Mouse (Mus musculus): ENCODE measurements around the gene Eomes. TPM values are rescaled to one million over a fixed set of nuclear protein-coding genes. Genes with fewer than 3 reads are reported as not detected.
A peak's percentile ranks its signal among the peaks of the same experiment; 100 is the strongest.

The Eomes gene
- polyA plus RNA-seq, 1 experiment from 2014 or later = 0.09 TPM

DNA sequence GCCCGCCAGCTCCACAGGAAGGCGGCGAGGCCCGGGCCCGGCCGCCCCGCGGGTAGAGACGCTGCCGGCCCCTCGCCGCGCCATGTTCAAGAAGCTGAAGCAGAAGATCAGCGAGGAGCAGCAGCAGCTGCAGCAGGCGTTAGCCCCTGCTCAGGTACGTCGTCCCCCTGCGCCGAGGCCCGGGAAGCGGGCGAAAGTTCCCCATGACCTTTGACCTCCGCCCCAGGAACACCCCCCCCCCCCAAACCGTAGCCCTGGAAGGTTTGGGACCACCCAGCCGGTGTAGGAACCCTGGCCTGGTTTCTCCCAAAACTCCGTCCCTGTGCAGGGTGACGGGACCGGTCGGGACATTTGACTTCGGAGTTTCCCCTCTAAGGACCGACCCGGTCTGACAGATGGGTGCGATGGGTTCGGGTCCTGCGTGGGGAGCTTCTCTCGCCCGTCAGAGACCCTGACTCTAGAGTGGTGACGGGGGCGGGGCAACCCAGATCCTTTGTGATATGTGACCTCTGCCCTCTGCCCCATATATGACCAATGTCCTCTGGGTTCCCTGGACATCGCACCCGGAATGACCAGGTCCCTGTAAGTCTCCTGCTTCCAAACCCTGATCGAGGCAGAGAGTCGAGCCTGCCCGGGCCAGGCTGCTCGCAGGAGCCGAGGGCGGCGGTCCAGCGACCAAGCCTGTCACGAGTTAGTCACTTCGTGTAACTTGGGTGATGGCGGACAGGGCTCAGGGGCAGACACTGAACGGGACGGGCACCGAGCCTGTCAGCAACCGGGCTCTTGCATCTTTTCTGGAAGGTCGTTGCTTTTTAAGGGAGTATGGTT is 28.6 kb downstream of the Eomes start:
- WGBS = under 1% methylated on average over 57 of the region's 57 CpGs
- ATAC-seq (replicated peaks; ENCODE audit: extremely low read depth, insufficient read depth, low FRiP score) = peak; percentile 44

DNA sequence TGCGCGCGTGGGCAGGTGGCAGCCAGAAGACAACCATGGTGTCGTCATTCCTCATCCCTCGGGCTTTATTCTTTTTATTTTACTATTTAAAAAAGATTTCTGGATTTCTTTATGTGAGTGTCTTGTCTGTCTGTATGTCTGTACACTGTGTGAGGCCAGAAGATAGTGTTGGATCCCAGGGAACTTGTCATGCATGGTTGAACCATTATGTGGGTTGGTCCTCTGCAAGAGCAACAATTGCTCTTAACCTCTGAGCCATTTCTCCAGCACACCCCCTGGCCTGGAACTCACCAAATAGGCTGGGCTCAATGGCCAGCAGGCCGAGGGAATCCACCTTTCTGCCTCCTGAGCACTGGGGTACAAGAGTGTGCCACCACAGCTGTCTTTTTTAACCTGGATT is 29.5 kb downstream of the Eomes start:
- H3K36me3 ChIP-seq (ENCODE audit: control insufficient read depth, insufficient read depth) = no peaks in the 10 kb centered on the region
- H3K9me3 ChIP-seq (replicated peaks; ENCODE audit: control insufficient read depth, low read length) = no peaks in the 10 kb centered on the region
- H3K4me2 ChIP-seq (ENCODE audit: low read depth, low read length) = peak overlapping the region; percentile 84
- no peaks in the 10 kb centered on the region for H3K27me3 ChIP-seq (ENCODE audit: control insufficient read depth, insufficient read depth, low read length)
- no peak for ATAC-seq (replicated peaks; ENCODE audit: extremely low read depth, insufficient read depth, low FRiP score)
- 74% methylated on average over 6 of the region's 6 CpGs for WGBS
- peaks cover 36% of the 10 kb centered on the region for H3K4me1 ChIP-seq (ENCODE audit: control insufficient read depth, insufficient read depth, low read length)
- H3K27ac ChIP-seq (ENCODE audit: low read length) = no peak overlapping the region
- no peak overlapping the region for H3K9ac ChIP-seq (ENCODE audit: low read length)
- H3K4me3 ChIP-seq (ENCODE audit: low read length) = peak overlapping the region; percentile 81

More for the DNA sequence above, 28.6 kb downstream of the Eomes start:
- H3K4me2 ChIP-seq (ENCODE audit: low read depth, low read length) = peak overlapping the region; percentile 84
- no peaks in the 10 kb centered on the region for H3K9me3 ChIP-seq (replicated peaks; ENCODE audit: control insufficient read depth, low read length)
- H3K27ac ChIP-seq (ENCODE audit: low read length) = peak overlapping the region; percentile 77
- peak overlapping the region; percentile 81 for H3K4me3 ChIP-seq (ENCODE audit: low read length)
- peak overlapping the region; percentile 89 for H3K9ac ChIP-seq (ENCODE audit: low read length)
- H3K36me3 ChIP-seq (ENCODE audit: control insufficient read depth, insufficient read depth) = no peaks in the 10 kb centered on the region
- H3K27me3 ChIP-seq (ENCODE audit: control insufficient read depth, insufficient read depth, low read length) = no peaks in the 10 kb centered on the region
- peaks cover 26% of the 10 kb centered on the region for H3K4me1 ChIP-seq (ENCODE audit: control insufficient read depth, insufficient read depth, low read length)

DNA sequence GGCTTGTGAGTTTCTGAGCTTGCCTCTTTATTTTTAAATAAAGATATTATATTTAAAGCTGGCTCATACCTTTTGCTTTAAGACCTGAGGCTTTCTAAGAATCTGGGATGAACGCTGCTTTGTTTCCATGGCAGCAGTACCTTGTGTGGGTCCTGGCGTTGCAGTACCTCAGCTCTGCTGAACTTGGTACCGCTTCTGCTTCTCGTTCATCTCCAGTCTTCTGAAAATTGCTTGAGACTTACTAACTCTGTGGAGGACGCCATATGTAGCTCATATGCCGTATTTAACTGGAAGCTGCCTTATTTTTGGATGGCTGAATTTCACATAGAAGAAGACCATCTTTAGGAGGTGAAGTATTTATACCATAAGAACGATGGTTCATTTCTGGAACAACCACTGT is 30.6 kb downstream of the Eomes start:
- Histone ChIP-seq H3K4me3 (ENCODE audit: low read length) (no peak overlapping the region), H3K27me3 (ENCODE audit: control insufficient read depth, insufficient read depth, low read length) (no peaks in the 10 kb centered on the region), H3K9ac (ENCODE audit: low read length) (no peak overlapping the region), H3K4me2 (ENCODE audit: low read depth, low read length) (no peak overlapping the region), H3K4me1 (ENCODE audit: control insufficient read depth, insufficient read depth, low read length) (peaks cover 43% of the 10 kb centered on the region), H3K9me3 (replicated peaks; ENCODE audit: control insufficient read depth, low read length) (no peaks in the 10 kb centered on the region), H3K27ac (ENCODE audit: low read length) (no peak overlapping the region), H3K36me3 (ENCODE audit: control insufficient read depth, insufficient read depth) (no peaks in the 10 kb centered on the region)
- 79% methylated on average over 7 of the region's 7 CpGs for WGBS
- no peak for ATAC-seq (replicated peaks; ENCODE audit: extremely low read depth, insufficient read depth, low FRiP score)

DNA sequence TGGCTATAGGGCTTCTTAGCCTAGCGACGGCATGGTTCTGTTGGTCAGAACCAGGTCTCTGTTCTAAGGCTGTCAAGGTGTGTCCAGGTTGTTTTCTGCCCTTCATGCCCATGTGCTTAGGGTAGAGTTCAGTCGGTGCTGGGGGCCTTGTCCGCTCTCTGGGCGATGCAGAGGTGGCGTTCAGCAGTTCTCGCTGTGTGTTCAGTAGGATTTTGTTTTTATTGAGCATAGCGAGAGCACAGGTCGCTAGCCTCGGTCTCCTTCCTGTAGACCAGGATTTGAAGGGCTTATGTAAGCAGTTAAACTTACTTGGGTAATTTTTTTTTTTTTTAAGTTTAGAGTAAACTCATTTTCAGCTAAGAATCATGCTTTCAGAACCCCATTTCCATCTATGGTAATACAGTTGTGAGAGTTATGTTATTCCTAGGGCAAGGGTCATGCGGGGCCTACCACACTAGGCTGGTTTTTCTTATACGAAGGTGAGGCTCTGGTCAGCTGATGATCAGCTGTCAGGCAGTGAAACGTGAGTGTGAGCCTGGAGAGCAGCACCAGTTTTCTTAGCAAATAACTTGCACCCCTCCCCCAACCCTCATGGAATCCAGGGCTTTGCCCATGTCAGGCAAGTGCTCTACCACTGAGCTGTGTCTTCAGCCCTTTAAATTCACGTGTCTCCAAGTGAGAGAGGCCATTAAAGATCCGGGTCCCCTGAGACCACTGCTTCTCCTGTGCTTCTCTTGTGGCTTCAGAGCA is 33.1 kb downstream of the Eomes start:
- 66% methylated on average over 15 of the region's 15 CpGs for WGBS
- Histone ChIP-seq H3K9me3 (replicated peaks; ENCODE audit: control insufficient read depth, low read length) (no peaks in the 10 kb centered on the region), H3K4me2 (ENCODE audit: low read depth, low read length) (no peak overlapping the region), H3K27ac (ENCODE audit: low read length) (peak overlapping the region; percentile 33; the same call in 1 of the 2 replicates), H3K4me3 (ENCODE audit: low read length) (no peak overlapping the region), H3K36me3 (ENCODE audit: control insufficient read depth, insufficient read depth) (peaks cover 13% of the 10 kb centered on the region), H3K27me3 (ENCODE audit: control insufficient read depth, insufficient read depth, low read length) (no peaks in the 10 kb centered on the region), H3K9ac (ENCODE audit: low read length) (no peak overlapping the region), H3K4me1 (ENCODE audit: control insufficient read depth, insufficient read depth, low read length) (peaks cover 49% of the 10 kb centered on the region)
- ATAC-seq (replicated peaks; ENCODE audit: extremely low read depth, insufficient read depth, low FRiP score) = no peak

DNA sequence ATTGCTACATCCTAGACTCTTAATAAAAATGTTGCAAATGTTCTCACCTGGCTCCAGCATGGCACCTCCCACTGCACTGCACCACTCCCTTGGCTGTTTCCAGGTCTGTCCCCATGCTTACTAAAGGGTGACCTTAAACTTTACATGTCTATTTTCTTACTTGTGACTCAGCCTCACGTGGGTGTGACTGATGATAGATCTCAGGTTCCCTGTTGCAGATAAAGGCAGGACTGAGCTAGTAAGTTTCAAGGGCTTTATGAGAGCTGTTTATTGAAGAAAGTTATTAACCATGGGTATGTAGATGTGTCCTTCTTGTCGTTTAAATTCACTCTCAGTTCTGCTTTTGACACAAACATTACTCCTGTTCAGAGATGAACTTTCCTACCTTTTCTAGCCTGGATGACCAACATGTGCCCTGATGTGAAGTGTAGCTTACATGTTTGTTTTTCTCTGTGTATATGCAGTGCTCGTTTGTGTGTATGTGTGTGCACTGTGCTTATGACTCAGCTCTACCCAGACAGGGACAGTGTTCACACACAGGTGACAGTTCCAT is 34.7 kb downstream of the Eomes start:
- Histone ChIP-seq H3K4me3 (ENCODE audit: low read length) (no peak overlapping the region), H3K4me2 (ENCODE audit: low read depth, low read length) (peak overlapping the region; percentile 36), H3K9me3 (replicated peaks; ENCODE audit: control insufficient read depth, low read length) (no peaks in the 10 kb centered on the region), H3K4me1 (ENCODE audit: control insufficient read depth, insufficient read depth, low read length) (peaks cover 48% of the 10 kb centered on the region), H3K36me3 (ENCODE audit: control insufficient read depth, insufficient read depth) (peaks cover 13% of the 10 kb centered on the region), H3K9ac (ENCODE audit: low read length) (0 out of 2 replicates have a peak overlapping the region, but pooled peaks have one; percentile 44), H3K27ac (ENCODE audit: low read length) (peak overlapping the region; percentile 78), H3K27me3 (ENCODE audit: control insufficient read depth, insufficient read depth, low read length) (no peaks in the 10 kb centered on the region)
- peak; percentile 66 for ATAC-seq (replicated peaks; ENCODE audit: extremely low read depth, insufficient read depth, low FRiP score)
- 39% methylated on average over 3 of the region's 3 CpGs for WGBS

DNA sequence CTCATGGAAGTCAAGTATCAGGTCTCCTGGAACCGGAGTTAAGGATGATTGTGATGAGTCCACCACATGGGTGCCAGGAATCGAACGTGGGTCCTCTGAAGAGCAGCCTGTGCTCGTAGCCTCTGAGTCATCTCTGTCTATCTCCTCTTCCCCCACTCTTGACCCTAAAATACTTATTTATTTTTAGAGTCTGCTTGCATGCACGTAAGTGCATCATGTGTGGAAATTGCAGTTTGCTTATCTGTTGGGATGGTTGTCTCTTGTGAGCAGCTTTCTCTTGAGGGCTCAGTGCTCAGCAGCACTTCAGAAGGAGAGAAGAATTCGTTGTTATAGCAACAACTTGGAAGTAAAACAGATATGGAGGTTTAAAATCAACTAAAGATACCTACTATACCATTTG is 37.5 kb downstream of the Eomes start:
- no peak overlapping the region for H3K9ac ChIP-seq (ENCODE audit: low read length)
- H3K4me3 ChIP-seq (ENCODE audit: low read length) = no peak overlapping the region
- H3K4me1 ChIP-seq (ENCODE audit: control insufficient read depth, insufficient read depth, low read length) = peaks cover 51% of the 10 kb centered on the region
- ATAC-seq (replicated peaks; ENCODE audit: extremely low read depth, insufficient read depth, low FRiP score) = no peak
- H3K27ac ChIP-seq (ENCODE audit: low read length) = peak overlapping the region; percentile 17
- no peaks in the 10 kb centered on the region for H3K27me3 ChIP-seq (ENCODE audit: control insufficient read depth, insufficient read depth, low read length)
- H3K36me3 ChIP-seq (ENCODE audit: control insufficient read depth, insufficient read depth) = peaks cover 13% of the 10 kb centered on the region
- no peak overlapping the region for H3K4me2 ChIP-seq (ENCODE audit: low read depth, low read length)
- WGBS = 52% methylated on average over 6 of the region's 6 CpGs
- no peaks in the 10 kb centered on the region for H3K9me3 ChIP-seq (replicated peaks; ENCODE audit: control insufficient read depth, low read length)

DNA sequence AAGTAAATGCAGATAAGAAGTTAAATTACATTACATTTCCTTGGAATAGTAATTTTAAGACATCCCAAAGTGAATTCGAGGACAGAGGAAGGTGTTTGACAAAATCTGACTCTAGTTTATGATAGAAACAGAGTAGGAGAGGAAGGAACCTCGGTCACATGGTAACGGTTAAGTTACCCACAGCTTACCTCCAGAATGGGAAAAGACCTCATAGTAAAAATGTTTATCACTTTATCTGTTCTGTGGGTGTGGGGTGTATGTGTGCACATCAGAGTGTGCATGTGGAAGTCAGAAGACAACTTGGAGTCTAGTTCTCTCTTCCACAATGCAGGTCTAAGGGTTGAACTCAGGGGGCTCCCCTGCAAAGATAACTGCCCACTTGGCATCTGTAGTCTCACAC is 38.1 kb downstream of the Eomes start:
- Histone ChIP-seq H3K4me1 (ENCODE audit: control insufficient read depth, insufficient read depth, low read length) (peaks cover 58% of the 10 kb centered on the region), H3K27me3 (ENCODE audit: control insufficient read depth, insufficient read depth, low read length) (no peaks in the 10 kb centered on the region), H3K4me3 (ENCODE audit: low read length) (no peak overlapping the region), H3K4me2 (ENCODE audit: low read depth, low read length) (no peak overlapping the region), H3K9ac (ENCODE audit: low read length) (no peak overlapping the region), H3K9me3 (replicated peaks; ENCODE audit: control insufficient read depth, low read length) (no peaks in the 10 kb centered on the region), H3K36me3 (ENCODE audit: control insufficient read depth, insufficient read depth) (peaks cover 13% of the 10 kb centered on the region), H3K27ac (ENCODE audit: low read length) (no peak overlapping the region; the same call in 1 of the 2 replicates)
- ATAC-seq (replicated peaks; ENCODE audit: extremely low read depth, insufficient read depth, low FRiP score) = no peak
- 83% methylated on average over 3 of the region's 3 CpGs for WGBS

DNA sequence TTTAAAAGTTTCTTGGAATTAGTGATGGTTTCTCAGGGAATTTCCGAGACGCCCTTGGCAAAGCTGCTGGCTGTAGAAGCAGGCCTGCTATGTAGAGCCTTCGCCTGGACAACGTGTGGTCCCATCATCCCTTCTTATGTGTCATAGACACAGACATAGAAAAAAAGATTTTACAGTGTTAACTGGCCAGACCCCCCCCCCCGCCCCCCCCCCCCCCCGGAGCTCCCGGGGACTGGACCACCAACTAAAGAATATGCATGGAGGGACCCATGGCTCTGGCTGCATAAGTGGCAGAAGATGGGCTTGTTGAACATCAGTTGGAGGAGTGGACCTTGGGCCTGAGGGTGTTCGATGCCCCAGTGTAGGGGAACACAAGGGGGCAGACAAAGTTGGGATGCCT is 39.6 kb downstream of the Eomes start:
- Histone ChIP-seq H3K4me1 (ENCODE audit: control insufficient read depth, insufficient read depth, low read length) (peaks cover 50% of the 10 kb centered on the region), H3K4me3 (ENCODE audit: low read length) (no peak overlapping the region), H3K9ac (ENCODE audit: low read length) (no peak overlapping the region), H3K36me3 (ENCODE audit: control insufficient read depth, insufficient read depth) (peaks cover 14% of the 10 kb centered on the region), H3K27ac (ENCODE audit: low read length) (no peak overlapping the region), H3K27me3 (ENCODE audit: control insufficient read depth, insufficient read depth, low read length) (no peaks in the 10 kb centered on the region), H3K4me2 (ENCODE audit: low read depth, low read length) (no peak overlapping the region), H3K9me3 (replicated peaks; ENCODE audit: control insufficient read depth, low read length) (no peaks in the 10 kb centered on the region)
- ATAC-seq (replicated peaks; ENCODE audit: extremely low read depth, insufficient read depth, low FRiP score) = no peak
- 76% methylated on average over 8 of the region's 8 CpGs for WGBS

DNA sequence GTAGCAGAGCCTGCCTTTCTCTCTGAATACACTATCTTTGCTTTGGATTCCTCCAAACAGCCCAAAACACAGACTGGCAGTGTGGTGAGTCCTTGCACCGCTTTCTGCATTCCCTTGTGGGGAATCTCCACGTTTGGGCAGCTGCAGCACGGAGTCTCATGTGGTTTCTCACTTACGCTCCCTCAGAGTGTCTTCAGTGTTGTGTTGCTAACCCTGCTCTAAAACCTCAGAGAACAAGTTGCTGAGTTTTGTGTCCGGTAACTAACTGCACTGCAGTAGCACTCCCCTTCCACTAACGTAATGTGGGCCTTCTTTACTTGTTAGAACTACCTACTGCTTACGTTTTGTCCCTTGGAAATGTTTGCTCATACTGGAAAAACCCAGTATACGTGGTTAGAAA is 41.1 kb downstream of the Eomes start:
- H3K4me3 ChIP-seq (ENCODE audit: low read length) = no peak overlapping the region
- H3K4me1 ChIP-seq (ENCODE audit: control insufficient read depth, insufficient read depth, low read length) = peaks cover 39% of the 10 kb centered on the region
- peak overlapping the region; percentile 27; the same call in 1 of the 2 replicates for H3K4me2 ChIP-seq (ENCODE audit: low read depth, low read length)
- H3K9me3 ChIP-seq (replicated peaks; ENCODE audit: control insufficient read depth, low read length) = no peaks in the 10 kb centered on the region
- ATAC-seq (replicated peaks; ENCODE audit: extremely low read depth, insufficient read depth, low FRiP score) = no peak
- 39% methylated on average over 8 of the region's 8 CpGs for WGBS
- no peaks in the 10 kb centered on the region for H3K27me3 ChIP-seq (ENCODE audit: control insufficient read depth, insufficient read depth, low read length)
- H3K36me3 ChIP-seq (ENCODE audit: control insufficient read depth, insufficient read depth) = peaks cover 14% of the 10 kb centered on the region
- H3K9ac ChIP-seq (ENCODE audit: low read length) = no peak overlapping the region
- peak overlapping the region; percentile 67 for H3K27ac ChIP-seq (ENCODE audit: low read length)

Data from heart, embryonic 16.5 days (tissue).